Mouse (Mus musculus) bone marrow macrophage, adult 2 months (primary cell): ENCODE data around the gene AU022252.

Experiments used
- CTCF ChIP-seq: IDR thresholded peaks from 2 replicates; pipeline ENCODE4 v1.5.1; 2012; ENCODE audit warnings: low read depth, mild to moderate bottlenecking, low read length, moderate library complexity
- POLR2A ChIP-seq: IDR thresholded peaks from 2 replicates; pipeline ENCODE4 v1.6.1; 2012; ENCODE audit warnings: mild to moderate bottlenecking, low read depth, low read length, borderline replicate concordance

DNA sequence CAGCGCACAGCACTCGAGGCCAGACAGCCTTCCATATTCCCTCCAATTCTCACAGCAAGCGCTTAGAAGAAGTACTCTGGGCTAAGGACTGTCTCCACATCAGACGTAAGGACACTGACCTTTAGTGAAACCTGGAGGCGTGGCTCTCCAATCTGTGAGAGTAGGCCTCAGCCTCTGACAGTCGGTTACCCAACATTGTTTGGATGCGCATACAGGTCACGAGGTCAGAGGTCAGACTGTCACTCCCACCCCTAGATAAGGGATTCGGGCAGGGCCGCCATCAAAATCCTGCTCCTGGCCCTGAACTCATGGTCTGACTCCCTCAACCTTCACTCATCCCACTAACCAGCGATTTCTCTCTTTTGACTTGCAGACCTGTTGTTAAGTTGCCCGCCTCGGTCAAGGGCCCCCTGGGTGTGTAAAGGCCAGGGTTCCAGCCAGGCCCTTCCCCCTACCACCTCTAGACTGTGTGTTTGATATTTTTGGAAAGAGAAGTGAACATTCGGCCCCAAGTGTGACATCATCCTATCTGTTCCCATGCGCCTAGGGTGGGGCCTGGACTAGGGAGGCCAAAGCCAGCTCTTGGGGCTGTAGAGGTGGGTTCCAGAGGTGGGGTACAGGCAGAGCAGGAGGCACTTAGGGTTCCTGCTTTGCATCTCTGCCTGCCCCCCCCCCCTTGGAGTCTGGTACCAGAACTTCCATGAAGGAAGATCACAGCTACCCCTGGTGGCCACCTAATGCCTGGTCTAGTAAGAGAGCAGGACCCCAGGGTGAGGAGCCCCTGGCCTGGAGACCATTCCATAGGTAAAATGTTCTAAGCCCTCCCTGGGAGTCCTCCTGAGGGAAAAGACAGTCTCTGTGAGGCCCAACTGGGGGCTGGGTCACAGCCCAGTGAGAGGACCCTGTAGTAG is 27.1 kb upstream of the AU022252 start:
- TF ChIP-seq CTCF (no peak; the same call in 1 of the 2 replicates), POLR2A (no peak)
